Mouse (Mus musculus) brain, embryonic 14.5 days (tissue): ENCODE data around the gene Slc39a9.

Experiments
- CTCF ChIP-seq: fragments of 200-500 bp; IDR thresholded peaks from 2 replicates; pipeline ENCODE4 v1.5.1; 2012; ENCODE audit warnings: inconsistent platforms, mild to moderate bottlenecking, moderate library complexity, borderline replicate concordance; ENCODE audit not compliant: insufficient read depth, insufficient read length; ENCODE audit errors: extremely low read depth
- POLR2A ChIP-seq: fragments of 200-500 bp; IDR thresholded peaks from 2 replicates; pipeline ENCODE4 v1.6.1; 2012; ENCODE audit warnings: mild to moderate bottlenecking, inconsistent platforms, borderline replicate concordance; ENCODE audit not compliant: poor library complexity, insufficient read depth, insufficient read length, severe bottlenecking; ENCODE audit errors: extremely low read depth

- no peak for TF ChIP-seq CTCF
- TF ChIP-seq POLR2A: peak; percentile 20; the same call in 1 of the 2 replicates
These were observed at the start of gene Slc39a9, which contains the start of gene Erh for GRCm38 (mm10) chr12:80643693-80644505.
